Mouse (Mus musculus) natural killer cell, adult 2 months (primary cell): ENCODE results near the gene Asb8.
A peak's percentile ranks its signal among the peaks of the same experiment; 100 is the strongest.

Source experiments
- DNase-seq, 2 experiments: peaks; one replicate each; pipeline ENCODE4 v3.0.0; 2022; ENCODE audit warnings: low spot score in 2 of 2

The Asb8 gene

DNA sequence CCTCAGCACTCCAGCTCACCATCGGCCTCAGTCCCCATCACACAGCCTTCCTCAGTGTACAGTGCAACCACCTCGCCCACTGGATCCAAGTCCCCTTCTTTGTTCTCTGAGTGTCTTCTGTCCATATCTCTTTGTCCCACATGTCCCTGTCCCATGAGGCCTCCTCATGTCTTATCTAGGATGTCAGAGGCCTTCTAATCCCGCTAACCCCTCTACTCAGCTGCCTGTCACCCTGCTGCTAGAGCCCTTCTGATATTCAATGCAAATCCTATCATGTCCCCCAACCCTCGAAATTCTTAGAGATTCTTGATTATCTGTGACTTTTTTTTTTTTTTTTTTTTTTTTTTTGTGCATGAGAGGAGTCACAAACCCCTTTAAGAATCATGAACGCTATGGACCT is 49.1 kb downstream of the Asb8 start:
- DNase-seq, result no peak

DNA sequence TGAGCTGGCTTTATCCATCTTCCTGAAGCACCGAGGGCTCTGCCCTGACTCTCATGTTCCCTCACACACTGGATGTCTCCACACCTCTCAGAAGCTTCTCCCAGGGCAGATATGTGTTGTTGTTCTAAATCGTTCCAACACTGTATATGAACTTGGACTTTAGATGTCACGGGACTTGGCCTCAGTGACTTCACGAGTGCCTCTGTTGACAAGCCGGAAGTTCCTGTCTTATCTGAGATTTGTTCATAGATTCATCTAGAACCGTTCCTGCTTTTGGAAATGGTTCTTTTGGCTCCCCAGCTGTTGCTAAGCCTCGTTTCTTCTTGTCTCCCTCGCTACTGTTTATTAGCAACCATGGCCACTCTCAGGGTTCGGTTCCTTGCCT is 49.7 kb downstream of the Asb8 start:
- DNase-seq, result no peak

DNA sequence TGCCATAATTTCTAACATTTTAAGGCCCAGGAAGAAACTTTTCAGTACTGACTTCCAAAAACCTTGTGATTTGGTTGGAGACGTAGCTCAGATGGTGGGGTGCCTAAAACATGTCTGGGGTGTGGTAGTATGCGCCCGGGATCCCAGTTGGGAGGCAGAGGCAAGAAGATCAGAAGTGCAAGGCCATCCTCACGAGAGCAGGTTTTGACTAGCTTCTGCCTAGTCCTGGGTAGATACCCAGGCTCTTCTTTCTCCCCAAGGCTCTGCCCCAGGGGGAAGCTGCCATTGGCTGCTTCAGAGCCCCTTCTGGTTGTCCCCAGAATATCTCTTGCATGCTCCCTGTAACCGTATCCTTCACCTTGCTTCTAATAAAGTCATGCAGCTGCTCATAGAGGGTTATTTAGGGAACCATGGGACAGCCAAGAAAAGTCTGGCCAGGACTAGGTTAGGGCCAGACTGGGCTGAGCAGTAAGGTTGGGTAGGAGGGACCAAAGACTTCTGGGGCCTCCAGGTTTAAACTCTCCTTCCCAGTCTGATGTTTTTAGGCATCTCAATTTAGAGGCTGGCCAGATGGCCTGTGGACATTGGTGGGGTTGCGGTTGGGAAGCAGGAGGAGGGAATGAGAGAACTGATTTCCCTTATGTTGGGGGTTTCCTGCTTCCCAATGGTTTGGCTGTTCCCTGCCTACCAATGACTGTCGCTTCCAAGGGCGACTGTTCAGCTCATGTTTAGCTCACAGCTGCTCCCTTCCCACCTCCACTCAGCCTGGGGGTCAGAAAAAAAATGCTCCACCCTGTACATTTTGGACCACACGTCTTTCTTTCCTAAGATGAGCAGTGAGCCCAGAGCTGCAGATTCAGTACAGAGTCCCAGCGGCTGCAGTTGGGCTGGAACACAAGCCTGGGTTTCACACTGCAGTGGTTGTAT is 50.3 kb downstream of the Asb8 start:
- no peak for DNase-seq

DNA sequence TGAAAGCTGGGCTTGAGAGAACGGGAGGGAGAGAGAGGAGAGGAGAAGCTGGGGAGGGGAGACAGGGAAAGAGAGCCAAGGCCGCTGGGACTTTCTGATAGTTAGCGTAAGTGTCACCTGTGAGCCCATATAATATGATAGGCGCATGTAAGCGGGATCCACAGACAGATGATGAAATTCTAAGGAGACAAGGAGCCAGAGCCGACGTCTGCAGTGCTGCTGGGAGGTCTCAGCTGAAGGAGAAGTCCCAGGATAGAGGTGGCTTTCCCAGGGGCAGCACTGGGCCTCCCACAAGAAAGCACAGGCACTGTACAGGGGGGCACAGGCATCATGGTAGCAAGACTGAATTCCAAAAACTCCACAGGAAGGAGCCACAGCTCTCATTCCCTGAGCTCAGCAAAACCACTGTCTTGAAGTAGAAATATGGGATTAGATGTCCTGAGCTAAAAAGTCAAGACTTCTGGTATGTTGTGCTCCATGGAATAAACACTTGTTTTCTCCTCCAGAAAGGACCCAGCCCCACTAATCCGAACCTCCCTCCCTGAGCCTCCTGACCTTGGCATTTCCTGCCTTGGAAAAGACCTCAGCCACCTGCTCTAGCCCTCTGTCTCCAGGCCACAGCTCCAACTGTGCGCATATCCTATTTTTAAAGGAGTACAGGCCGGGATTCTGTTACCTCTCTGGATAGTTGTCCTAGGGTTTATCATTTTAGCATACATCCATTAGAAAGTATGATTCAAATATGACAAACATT is 51.1 kb downstream of the Asb8 start:
- no peak for DNase-seq

DNA sequence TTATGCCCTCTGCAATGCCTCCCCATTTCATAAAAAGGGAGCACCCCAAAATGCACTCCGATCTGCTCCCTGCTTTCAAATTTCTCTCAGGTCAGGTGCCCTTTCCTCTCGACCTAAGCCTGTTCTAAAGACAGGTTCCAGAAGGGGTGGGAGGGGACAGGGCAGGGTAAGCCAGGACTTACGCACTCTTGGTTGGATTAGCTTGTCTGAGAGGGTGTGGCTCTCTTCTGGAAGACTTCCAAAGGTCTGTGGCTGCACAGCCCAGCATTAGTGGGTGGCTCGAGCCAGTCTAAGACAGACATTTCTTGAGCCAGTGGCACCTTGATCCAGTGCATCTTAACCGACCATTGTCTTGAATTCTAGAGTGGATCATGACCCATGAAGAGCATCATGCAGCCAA is 53.6 kb downstream of the Asb8 start:
- no peak for DNase-seq

DNA sequence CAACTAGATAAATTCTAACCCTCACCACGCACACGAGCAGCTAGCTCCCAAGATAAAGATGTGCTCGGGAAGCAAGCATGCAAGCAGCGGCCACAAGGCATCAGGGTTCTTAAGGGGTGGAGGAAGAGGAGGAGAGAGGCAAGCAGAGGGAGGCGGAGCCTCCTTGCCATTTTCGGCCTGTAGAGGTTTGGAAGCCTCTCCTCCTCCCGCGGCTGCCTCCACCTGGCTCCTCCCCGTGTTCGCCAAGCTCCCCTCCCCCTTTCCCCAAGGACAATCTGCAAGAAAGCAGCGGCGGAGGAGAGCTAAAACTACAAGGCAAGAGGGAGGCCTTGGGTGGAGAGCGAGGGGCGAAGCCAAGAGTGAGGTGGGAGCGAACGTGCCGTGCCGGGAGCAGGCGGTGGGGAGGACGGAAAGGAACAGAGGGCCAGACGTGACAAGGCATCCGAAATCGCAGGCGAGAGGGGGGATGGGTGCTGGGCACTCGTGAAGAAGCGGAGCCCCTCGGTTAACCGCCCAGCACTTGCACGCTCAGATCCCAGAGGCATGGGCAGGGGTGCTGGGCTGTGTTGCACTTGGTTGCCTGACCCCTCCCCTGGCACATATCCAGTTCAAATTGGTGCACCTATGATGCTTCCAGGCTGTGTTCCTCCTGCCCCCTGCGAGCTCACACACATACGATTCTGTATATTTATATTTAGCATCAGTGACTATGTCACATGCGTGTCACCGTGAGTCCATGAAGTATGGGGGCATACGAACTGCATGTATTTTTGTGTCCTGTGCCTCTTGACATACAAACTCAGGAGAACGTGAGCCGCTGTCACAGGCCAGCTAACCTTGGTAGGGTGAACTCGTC is 56.9 kb downstream of the Asb8 start:
- DNase-seq, result peak; percentile 24 to 41

DNA sequence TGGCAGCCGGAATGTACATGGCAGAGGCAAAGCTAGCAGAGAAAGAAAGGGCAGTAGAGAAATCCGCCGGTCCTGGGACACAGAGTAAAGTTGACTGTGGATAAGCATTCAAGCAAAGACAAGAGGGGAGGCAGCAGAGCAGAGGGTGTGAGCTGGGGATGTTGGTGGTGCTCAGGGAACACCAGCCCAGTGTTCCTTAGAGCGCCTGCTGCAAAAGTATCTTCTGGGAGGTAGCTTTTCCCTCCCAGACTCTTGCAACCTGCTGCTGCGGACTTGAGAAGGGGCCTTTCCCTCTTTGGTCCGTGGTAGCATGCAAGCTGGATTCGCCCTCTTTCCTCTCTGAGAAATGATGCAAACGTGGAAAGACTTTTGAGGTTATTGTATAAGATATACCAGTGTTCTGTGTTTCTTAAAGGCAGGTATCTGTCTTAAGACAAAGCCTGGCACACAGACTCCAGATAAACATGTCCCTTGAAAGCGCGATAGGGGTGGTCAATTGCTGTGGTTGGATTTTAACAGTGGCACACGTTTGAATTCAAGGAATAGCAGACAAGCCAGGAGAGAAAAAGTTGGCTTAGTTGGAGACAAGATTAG is 57.6 kb downstream of the Asb8 start:
- no peak for DNase-seq

DNA sequence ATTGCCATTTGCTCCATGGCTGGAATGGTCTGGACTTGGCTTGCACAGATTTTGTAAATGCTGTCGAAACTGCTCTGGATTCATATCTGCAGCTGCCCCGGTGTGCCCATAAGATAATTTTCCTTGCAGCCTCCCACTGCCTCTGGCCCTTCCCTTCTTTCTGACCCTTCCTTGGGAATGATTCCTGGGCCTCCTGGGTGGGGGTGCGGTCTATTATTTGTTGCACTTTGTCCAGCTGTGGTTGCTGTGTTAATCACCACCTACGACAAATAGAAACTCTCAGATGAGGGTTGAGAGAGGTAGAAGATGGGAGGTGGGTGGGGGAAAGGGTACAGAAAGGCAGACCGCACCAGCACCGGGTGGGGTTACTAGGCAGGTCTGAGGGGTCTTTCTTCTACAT is 58.2 kb downstream of the Asb8 start:
- DNase-seq, result no peak

DNA sequence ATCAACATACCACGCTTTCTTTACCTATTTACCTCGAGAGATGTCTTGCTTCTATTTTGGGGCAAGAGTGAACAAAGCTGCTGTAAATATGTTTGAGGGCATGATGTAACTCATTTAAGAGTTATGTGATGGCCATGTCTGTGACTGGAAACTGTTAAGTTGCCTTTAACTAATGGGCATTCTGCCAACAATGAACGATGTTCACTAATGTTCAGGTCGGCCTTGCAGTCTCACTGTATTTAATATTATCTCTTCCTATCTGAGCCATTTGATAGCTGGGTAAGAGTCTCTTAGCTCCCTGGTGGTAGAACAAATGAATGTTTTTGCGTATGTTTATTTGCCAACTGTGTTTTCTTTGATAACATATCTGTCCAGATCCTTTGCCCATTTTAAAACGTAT is 58.9 kb downstream of the Asb8 start:
- DNase-seq, result no peak

DNA sequence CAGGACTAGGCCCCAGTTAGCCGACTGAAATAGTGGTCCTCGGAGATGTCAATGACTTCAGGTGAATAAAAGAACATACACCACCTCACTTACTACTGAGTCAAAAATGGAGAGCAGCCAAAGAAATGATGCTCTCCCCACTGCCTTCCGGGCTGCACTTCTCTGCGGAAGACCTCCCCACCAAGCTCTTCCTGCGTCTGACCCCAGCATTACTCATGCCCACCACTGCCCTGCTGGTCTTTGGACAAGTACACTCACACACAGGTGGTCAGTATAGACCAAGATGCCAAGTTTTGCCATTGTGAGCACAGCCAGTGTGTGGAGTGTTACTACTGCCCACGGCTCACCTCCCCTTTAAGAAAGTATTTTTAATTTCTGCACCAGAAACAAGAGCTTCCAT is 63.0 kb downstream of the Asb8 start:
- no peak for DNase-seq

DNA sequence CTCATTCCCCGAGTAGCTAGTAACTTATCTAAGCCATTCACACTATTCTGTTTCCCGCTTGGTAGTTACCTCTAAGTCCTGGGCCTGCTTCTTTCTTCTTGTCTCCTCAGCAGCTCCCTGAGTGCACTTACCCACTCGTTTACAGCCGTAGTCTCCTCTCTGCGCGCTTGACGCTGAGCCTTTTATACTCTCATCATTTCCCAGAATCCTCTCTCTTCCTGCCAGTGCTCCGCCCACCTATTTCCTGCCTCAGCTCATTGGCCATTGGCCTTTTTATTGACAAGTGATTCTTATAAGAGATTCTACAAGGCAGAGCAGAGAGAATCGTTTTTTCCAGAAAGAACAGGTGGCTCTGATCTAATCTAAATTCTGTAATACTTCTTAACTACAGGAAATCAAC is 66.9 kb downstream of the Asb8 start:
- no peak for DNase-seq

DNA sequence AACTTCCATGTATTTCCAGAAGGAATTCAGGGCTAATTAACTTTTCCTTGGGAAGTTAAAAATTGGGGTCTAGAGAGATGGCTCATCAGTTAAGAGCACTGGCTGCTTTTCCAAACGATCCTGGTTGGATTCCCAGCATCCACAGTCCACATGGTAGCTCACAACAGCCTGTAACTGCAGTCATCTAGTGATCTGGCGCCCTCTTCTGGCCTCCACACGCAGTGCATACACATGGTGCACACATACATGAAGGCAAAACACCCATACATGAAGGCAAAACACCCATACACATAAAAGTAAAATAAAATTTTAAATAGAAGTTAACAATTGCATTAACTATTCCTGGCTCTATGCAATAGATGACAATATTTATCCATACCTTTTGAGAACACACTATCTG is 68.5 kb downstream of the Asb8 start:
- DNase-seq, result no peak

DNA sequence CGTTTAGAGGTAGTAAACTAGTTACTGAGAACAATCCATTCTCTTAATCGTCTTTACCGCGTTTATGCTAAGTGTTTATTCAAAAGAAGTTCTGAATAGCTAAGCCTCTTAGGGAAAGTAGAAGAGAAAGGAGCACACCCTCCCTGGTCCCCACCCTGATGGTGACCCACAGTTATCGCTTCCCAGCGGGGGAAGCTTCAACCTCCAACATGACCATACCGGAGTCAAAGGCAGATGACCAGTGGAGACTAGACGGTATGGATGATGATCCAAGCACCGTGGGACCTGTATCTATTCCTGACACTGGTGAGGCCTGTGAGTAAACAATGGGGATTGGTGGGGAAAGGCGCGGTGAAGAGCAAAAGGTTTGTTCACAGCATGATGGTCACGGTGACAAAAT is 70.5 kb downstream of the Asb8 start:
- DNase-seq, result no peak

DNA sequence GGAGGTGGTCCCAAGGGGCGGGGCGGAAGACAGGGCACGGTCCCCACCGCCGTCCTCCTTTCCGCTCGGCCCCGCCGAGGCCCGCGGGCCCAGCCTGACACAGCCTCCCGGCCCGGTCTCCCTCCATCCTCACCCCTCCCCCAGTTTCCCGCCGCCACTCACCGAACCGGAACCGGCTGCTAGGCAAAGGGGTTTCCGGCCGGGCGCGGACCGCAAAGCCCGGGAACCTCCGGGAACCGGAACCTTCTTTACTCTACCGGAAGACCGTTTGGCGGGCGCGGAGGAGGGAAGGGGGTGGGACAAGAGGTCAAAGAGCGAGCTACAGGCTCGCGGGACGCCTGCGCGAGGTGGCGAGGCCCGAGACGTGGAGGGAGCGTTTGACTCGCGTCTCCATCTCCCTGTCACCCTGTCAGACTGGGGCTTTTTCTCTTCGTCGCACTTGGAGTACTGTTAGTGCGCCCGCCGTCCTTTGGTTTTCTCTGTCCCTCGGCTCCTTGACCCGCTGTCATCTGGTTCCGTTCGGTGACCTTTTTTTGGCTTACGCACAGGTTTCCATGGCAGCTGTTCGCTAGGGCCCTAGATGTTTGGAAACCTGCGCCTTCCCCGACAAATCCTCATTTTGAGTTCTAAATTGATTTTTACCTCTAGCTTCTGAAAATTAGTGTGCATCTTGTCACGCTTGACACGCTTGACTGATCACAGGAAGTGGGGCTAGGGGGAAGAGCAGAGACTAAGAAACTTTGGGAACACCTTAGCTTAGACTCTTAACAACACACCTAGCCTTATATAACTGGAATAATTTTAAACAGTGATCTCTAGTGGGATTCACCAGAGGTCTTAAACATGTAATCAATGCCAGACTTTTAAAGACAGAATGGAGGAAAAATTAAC is 72.1 kb downstream of the Asb8 start, which contains the start of gene Senp1:
TSS of gene Senp1 (minus strand) at position 624 of the 891 bp plus-strand sequence.
- peak; percentile 80 to 87 for DNase-seq

DNA sequence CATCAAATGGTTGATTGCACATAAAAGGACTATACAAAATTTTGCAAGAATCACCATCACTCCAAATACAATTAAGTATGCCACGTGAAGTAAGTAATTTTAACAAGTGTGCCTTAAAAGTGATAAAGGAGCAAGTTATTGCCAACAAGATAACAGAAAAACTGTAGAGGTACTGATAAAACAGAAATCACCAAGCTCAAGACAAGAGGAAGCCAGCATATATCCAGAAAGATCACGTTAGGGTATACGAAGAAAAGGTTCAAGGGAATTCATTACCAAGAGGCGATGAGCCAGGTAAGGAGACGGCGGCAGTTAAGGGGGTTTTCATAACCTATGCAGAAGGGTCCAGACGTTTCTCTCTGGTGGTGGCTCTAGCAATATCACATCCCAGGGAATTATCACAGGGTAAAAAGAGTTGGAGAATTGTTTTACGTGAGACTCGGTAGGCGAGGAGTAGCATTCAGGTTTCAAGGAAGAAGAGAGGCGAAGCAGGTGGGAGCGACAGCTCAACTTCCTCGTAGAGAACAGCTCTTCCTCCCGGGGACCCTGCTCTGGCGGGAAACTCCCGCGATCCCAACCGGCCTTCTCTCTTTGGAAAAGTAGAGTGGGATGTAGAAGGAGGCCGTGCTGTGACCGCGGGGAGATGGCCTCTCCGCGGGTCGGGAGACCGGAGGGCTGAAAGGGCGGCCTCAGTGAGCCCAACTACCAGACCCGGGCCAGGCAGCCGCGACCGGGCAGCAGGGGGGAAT is 72.9 kb downstream of the Asb8 start, which contains the start of gene Pfkm:
TSS of gene Pfkm (plus strand) at position 218 of the 749 bp plus-strand sequence.
- DNase-seq, result peak in 1 of 2 experiments; percentile 10

DNA sequence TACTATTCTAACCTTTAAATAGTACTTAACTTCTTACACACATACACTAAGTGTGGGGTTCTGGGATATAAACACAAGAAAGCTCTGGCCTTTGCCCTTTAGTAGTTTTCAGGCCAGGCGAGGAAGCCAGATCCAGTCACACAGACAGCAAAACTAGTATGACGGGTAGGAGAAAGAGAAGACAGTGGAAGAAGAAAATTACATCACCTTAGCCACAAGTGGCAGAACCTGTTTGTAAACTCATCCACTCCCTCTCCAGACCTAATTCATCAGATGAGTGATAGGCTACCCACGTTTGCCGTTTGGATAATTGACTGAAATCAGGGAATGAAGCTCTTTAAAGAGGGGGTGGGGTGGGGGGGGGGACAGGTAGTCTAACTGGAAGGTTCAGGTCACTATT is 73.6 kb downstream of the Asb8 start:
- no peak for DNase-seq

DNA sequence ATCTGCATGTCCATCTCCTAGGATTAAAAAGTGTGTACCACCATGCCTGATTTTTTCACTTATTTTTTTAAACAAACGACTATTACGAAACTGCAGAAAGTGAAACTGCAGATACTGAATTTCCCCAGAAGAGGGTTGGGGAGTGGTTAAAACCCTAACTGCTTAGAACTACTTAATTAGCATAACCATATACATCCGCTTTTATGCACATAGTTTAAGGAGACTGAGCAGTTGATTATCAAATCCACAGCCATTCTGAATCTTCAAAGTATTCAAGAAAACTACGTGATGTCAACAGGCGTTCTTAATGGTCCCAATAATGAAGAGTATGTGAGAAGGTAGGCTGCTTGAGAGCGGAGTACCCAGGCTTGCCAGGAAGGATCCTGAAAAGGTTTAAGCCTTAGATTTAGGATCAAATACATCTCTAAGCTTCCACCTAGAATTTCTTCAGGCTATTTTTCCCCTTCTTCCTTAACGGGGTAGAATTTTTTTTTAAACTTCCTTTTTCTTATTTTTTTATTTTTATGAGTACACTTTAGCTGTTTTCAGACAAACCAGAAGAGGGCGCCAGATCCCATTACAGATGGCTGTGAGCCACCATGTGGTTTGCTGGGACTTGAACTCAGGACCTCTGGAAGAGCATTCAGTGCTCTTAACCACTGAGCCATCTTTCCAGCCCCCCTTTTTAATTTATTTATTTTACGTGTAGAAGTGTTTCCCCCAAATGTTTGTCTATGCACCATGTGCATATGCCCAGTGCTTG is 75.8 kb downstream of the Asb8 start:
- DNase-seq, result peak; percentile 41 to 65

DNA sequence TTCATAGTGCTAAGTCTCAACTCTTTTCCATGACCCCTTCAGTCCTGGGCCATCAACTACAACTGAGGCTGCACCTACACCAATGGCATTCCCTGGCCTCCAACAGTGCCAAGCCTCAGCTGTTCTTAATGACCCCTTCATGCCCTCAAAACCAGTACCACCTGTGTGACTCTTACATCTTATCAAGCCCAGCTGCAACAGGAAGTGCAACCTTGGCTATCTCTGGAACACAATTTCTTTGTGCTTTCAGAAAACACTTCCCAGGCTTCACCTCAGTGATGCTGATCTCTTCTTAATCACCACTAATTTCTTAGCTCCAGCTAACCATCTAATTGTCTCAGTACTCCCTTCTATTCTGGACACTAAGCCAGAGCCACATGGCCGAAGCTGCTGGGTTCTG is 76.5 kb downstream of the Asb8 start:
- DNase-seq, result no peak
